Mouse (Mus musculus): ENCODE results near the gene Dusp16. TPM values are rescaled to one million over a fixed set of nuclear protein-coding genes. Genes with fewer than 3 reads are reported as not detected.

Dusp16 gene
- polyA plus RNA-seq, 1 experiment = 11.7 TPM

GRCm38 (mm10) chr6:134722906-134723305 lies 69.5 kb downstream of the Dusp16 start:
- Histone ChIP-seq H3K27ac (ENCODE audit: insufficient read depth, low read depth, low read length) (no peak overlapping the region; the same call in 1 of the 2 replicates), H3K27me3 (replicated peaks; ENCODE audit: control insufficient read depth, insufficient read depth, low read length) (no peaks in the 10 kb centered on the region), H3K4me3 (ENCODE audit: insufficient read depth, low read depth, low read length) (no peak overlapping the region), H3K36me3 (ENCODE audit: control insufficient read depth, insufficient read depth, low read length) (no peaks in the 10 kb centered on the region), H3K4me1 (ENCODE audit: control insufficient read depth, insufficient read depth, low read length) (peaks cover 14% of the 10 kb centered on the region)
- 84% methylated on average over 8 of the region's 8 CpGs for WGBS
- DNase-seq = no peak
- TF ChIP-seq POLR2A (IDR thresholded peaks at IDR 0.05; ENCODE audit: low read depth, low read length) (no peak), CTCF (conservative IDR thresholded peaks at IDR 0.05; ENCODE audit: insufficient read depth, insufficient read length, low read depth, low read length) (no peak)

- Histone ChIP-seq H3K4me3 (ENCODE audit: insufficient read depth, low read depth, low read length) (no peak overlapping the region), H3K27ac (ENCODE audit: insufficient read depth, low read depth, low read length) (no peak overlapping the region), H3K27me3 (replicated peaks; ENCODE audit: control insufficient read depth, insufficient read depth, low read length) (no peaks in the 10 kb centered on the region), H3K36me3 (ENCODE audit: control insufficient read depth, insufficient read depth, low read length) (peaks cover 1% of the 10 kb centered on the region; the same call in 1 of the 2 replicates), H3K4me1 (ENCODE audit: control insufficient read depth, insufficient read depth, low read length) (peaks cover 14% of the 10 kb centered on the region)
- no peak for DNase-seq
- TF ChIP-seq CTCF (conservative IDR thresholded peaks at IDR 0.05; ENCODE audit: insufficient read depth, insufficient read length, low read depth, low read length) (no peak), POLR2A (IDR thresholded peaks at IDR 0.05; ENCODE audit: low read depth, low read length) (no peak)
- WGBS = 92% methylated on average over 6 of the region's 6 CpGs
These were observed 70.6 kb downstream of the Dusp16 start for GRCm38 (mm10) chr6:134721729-134722269.

- no peak for TF ChIP-seq POLR2A (IDR thresholded peaks at IDR 0.05; ENCODE audit: low read depth, low read length)
- TF ChIP-seq CTCF (conservative IDR thresholded peaks at IDR 0.05; ENCODE audit: insufficient read depth, insufficient read length, low read depth, low read length) = no peak
These were observed 72.3 kb downstream of the Dusp16 start for GRCm38 (mm10) chr6:134720150-134720549.

GRCm38 (mm10) chr6:134719156-134719555 lies 73.3 kb downstream of the Dusp16 start:
- WGBS = 69% methylated on average over 5 of the region's 5 CpGs
- no peak for DNase-seq
- Histone ChIP-seq H3K4me1 (ENCODE audit: control insufficient read depth, insufficient read depth, low read length) (peaks cover 6% of the 10 kb centered on the region), H3K27me3 (replicated peaks; ENCODE audit: control insufficient read depth, insufficient read depth, low read length) (no peaks in the 10 kb centered on the region), H3K36me3 (ENCODE audit: control insufficient read depth, insufficient read depth, low read length) (peaks cover 1% of the 10 kb centered on the region; the same call in 1 of the 2 replicates), H3K4me3 (ENCODE audit: insufficient read depth, low read depth, low read length) (no peak overlapping the region), H3K27ac (ENCODE audit: insufficient read depth, low read depth, low read length) (peak overlapping the region; percentile 42; the same call in 1 of the 2 replicates)
- TF ChIP-seq POLR2A (IDR thresholded peaks at IDR 0.05; ENCODE audit: low read depth, low read length) = no peak
- no peak for TF ChIP-seq CTCF (conservative IDR thresholded peaks at IDR 0.05; ENCODE audit: insufficient read depth, insufficient read length, low read depth, low read length)

More at GRCm38 (mm10) chr6:134720150-134720549, 72.3 kb downstream of the Dusp16 start:
- peaks cover 1% of the 10 kb centered on the region; the same call in 1 of the 2 replicates for H3K36me3 ChIP-seq (ENCODE audit: control insufficient read depth, insufficient read depth, low read length)
- 79% methylated on average over 5 of the region's 5 CpGs for WGBS
- no peak overlapping the region for H3K4me3 ChIP-seq (ENCODE audit: insufficient read depth, low read depth, low read length)
- H3K27ac ChIP-seq (ENCODE audit: insufficient read depth, low read depth, low read length) = no peak overlapping the region
- peaks cover 11% of the 10 kb centered on the region for H3K4me1 ChIP-seq (ENCODE audit: control insufficient read depth, insufficient read depth, low read length)
- no peak for DNase-seq
- no peaks in the 10 kb centered on the region for H3K27me3 ChIP-seq (replicated peaks; ENCODE audit: control insufficient read depth, insufficient read depth, low read length)

- Histone ChIP-seq H3K27me3 (replicated peaks; ENCODE audit: control insufficient read depth, insufficient read depth, low read length) (no peaks in the 10 kb centered on the region), H3K27ac (ENCODE audit: insufficient read depth, low read depth, low read length) (peak overlapping the region; percentile 42; the same call in 1 of the 2 replicates), H3K4me3 (ENCODE audit: insufficient read depth, low read depth, low read length) (no peak overlapping the region), H3K36me3 (ENCODE audit: control insufficient read depth, insufficient read depth, low read length) (peaks cover 1% of the 10 kb centered on the region; the same call in 1 of the 2 replicates), H3K4me1 (ENCODE audit: control insufficient read depth, insufficient read depth, low read length) (peaks cover 2% of the 10 kb centered on the region; the same call in 1 of the 2 replicates)
- 68% methylated on average over 11 of the region's 11 CpGs for WGBS
- peak; percentile 83 for DNase-seq
- TF ChIP-seq POLR2A (IDR thresholded peaks at IDR 0.05; ENCODE audit: low read depth, low read length) (no peak), CTCF (conservative IDR thresholded peaks at IDR 0.05; ENCODE audit: insufficient read depth, insufficient read length, low read depth, low read length) (no peak)
These were observed 73.8 kb downstream of the Dusp16 start for GRCm38 (mm10) chr6:134718668-134719065.

GRCm38 (mm10) chr6:134717886-134718667 lies 74.3 kb downstream of the Dusp16 start:
- Histone ChIP-seq H3K4me1 (ENCODE audit: control insufficient read depth, insufficient read depth, low read length) (0 out of 2 replicates have a peak, but pooled peaks cover 2% of the 10 kb centered on the region), H3K36me3 (ENCODE audit: control insufficient read depth, insufficient read depth, low read length) (peaks cover 1% of the 10 kb centered on the region; the same call in 1 of the 2 replicates), H3K4me3 (ENCODE audit: insufficient read depth, low read depth, low read length) (no peak overlapping the region), H3K27me3 (replicated peaks; ENCODE audit: control insufficient read depth, insufficient read depth, low read length) (no peaks in the 10 kb centered on the region), H3K27ac (ENCODE audit: insufficient read depth, low read depth, low read length) (peak overlapping the region; percentile 21; the same call in 1 of the 2 replicates)
- no peak for TF ChIP-seq CTCF (conservative IDR thresholded peaks at IDR 0.05; ENCODE audit: insufficient read depth, insufficient read length, low read depth, low read length)
- no peak for TF ChIP-seq POLR2A (IDR thresholded peaks at IDR 0.05; ENCODE audit: low read depth, low read length)
- 77% methylated on average over 20 of the region's 20 CpGs for WGBS
- no peak for DNase-seq

GRCm38 (mm10) chr6:134716168-134716587 lies 76.2 kb downstream of the Dusp16 start:
- H3K27me3 ChIP-seq (replicated peaks; ENCODE audit: control insufficient read depth, insufficient read depth, low read length) = no peaks in the 10 kb centered on the region
- H3K4me3 ChIP-seq (ENCODE audit: insufficient read depth, low read depth, low read length) = no peak overlapping the region
- DNase-seq = no peak
- TF ChIP-seq POLR2A (IDR thresholded peaks at IDR 0.05; ENCODE audit: low read depth, low read length) = no peak
- no peak for TF ChIP-seq CTCF (conservative IDR thresholded peaks at IDR 0.05; ENCODE audit: insufficient read depth, insufficient read length, low read depth, low read length)
- 0 out of 2 replicates have a peak, but pooled peaks cover 2% of the 10 kb centered on the region for H3K4me1 ChIP-seq (ENCODE audit: control insufficient read depth, insufficient read depth, low read length)
- no peak overlapping the region for H3K27ac ChIP-seq (ENCODE audit: insufficient read depth, low read depth, low read length)
- peaks cover 1% of the 10 kb centered on the region; the same call in 1 of the 2 replicates for H3K36me3 ChIP-seq (ENCODE audit: control insufficient read depth, insufficient read depth, low read length)
- 92% methylated on average over 6 of the region's 6 CpGs for WGBS
